Mouse (Mus musculus) bone marrow macrophage, adult 2 months (primary cell): ENCODE results near the gene Troap.

Source experiments
- CTCF ChIP-seq: IDR thresholded peaks from 2 replicates; pipeline ENCODE4 v1.5.1; 2012; ENCODE audit warnings: low read depth, mild to moderate bottlenecking, low read length, moderate library complexity
- POLR2A ChIP-seq: IDR thresholded peaks from 2 replicates; pipeline ENCODE4 v1.6.1; 2012; ENCODE audit warnings: mild to moderate bottlenecking, low read depth, low read length, borderline replicate concordance

DNA sequence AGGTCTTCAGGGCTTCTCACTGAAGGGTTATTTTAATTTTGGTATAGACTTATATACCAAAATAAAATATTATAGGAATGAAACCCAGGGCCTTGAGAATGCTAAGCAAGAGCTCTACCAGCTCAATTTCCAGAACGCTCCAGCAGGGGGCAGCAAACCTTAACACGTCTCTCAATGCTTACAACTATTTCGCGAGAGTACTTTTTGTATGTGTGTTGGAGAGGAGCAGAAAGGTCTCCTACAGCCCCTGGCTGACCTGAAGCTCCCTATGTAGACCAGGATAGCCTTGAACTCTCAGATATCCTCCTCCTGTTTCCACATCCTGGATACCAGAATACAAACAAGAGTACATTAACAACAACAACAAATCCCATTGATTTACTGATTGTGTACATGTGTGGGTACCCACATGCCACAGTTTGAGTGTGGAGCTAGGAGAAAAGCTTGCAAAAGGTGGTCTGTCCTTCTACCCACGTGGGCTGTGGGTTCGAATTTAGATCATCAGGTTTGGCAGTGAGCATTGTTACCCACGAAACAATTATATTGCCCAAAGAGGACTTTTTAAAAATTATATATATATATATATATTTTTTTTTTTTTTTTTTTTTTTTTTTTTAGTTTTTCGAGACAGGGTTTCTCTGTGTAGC lies 49.6 kb upstream of the Troap start:
- TF ChIP-seq CTCF (peak; percentile 34; the same call in 1 of the 2 replicates), POLR2A (no peak)
